Mouse (Mus musculus) erythroblast, embryonic 14.5 days (primary cell): Measurements from ENCODE around the gene Adap1. TPM values are rescaled to one million over a fixed set of nuclear protein-coding genes. Genes with fewer than 3 reads are reported as not detected.

Experiments used
- H3K27me3 ChIP-seq: 2 replicates; pipeline ENCODE4 v1.6.1; 2012; ENCODE audit warnings: inconsistent platforms; ENCODE audit not compliant: control insufficient read depth
- H3K36me3 ChIP-seq: 2 replicates; pipeline ENCODE4 v1.6.1; 2012; ENCODE audit warnings: mild to moderate bottlenecking, inconsistent platforms; ENCODE audit not compliant: control insufficient read depth
- H3K4me1 ChIP-seq: 2 replicates; pipeline ENCODE4 v1.6.1; 2012; ENCODE audit warnings: inconsistent platforms; ENCODE audit not compliant: control insufficient read depth
- H3K4me3 ChIP-seq: replicated peaks from 2 replicates; pipeline ENCODE3; 2012; ENCODE audit warnings: moderate library complexity, mild to moderate bottlenecking, inconsistent platforms
- H3K9me3 ChIP-seq: 2 replicates; pipeline ENCODE4 v1.6.1; 2012; ENCODE audit warnings: low read length, inconsistent platforms, mixed read lengths; ENCODE audit not compliant: control insufficient read depth
- GATA1 ChIP-seq: IDR thresholded peaks from 2 replicates; pipeline ENCODE4 v1.6.1; 2012; ENCODE audit warnings: low read length, inconsistent platforms, mixed read lengths
- TAL1 ChIP-seq: IDR thresholded peaks from 3 replicates; pipeline ENCODE4 v1.6.1; 2012; ENCODE audit warnings: low read length, inconsistent platforms, mixed read lengths
- polyA plus RNA-seq: library from polyadenylated mRNA; stranded (reverse); fragments of >175 nt; gene quantifications from 2 replicates; pipeline ENCODE4 v1.2.3, GENCODE M21; 2012

The Adap1 gene
- polyA plus RNA-seq, 1 experiment = 0.17 TPM

DNA sequence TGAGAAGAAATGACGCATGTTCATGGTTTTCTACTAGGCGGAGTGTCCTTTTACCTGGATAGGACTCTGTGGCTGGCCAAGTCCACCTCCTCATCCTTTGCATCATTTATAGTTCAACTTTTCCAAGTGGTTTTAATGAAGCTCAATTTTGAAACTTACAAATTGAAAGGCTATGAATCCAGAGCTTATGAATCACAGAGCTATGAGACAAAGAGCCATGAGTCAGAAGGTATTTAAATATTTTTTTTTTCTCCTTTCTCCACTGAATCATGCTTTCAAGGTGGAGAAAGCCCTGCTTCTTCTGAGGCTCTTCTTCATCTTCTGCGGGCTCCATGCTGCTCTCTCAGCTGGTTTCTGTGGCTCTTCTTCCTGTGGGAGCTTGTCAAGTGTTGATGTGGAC is 95.7 kb downstream of the Adap1 start:
- no peaks in the 10 kb centered on the region for H3K27me3 ChIP-seq
- peaks cover 100% of the 10 kb centered on the region for H3K36me3 ChIP-seq
- H3K4me3 ChIP-seq = no peak overlapping the region
- H3K4me1 ChIP-seq = peaks cover 16% of the 10 kb centered on the region
- no peak for TF ChIP-seq TAL1
- TF ChIP-seq GATA1 = no peak
- H3K9me3 ChIP-seq = no peaks in the 10 kb centered on the region

DNA sequence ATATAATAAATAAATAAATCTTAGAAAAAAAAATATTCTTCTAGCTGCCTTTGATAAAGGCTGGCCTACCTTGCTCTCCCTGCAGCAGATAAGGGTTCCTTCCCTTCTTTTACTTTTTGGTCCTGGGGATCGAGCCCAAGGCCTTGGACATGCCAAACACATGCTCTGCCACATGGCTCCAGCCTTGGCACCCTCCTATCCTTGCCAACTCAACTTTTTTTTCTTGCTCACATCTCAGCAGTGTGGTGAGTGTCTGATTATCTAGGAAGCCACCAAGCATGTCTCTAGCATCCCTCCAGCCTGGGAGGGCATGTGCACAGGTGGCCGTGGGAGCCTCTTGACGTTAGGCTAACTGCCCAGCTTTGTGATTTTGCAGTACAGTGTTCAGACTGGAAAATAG is 97.1 kb downstream of the Adap1 start:
- Histone ChIP-seq H3K4me3 (no peak overlapping the region), H3K4me1 (peaks cover 16% of the 10 kb centered on the region), H3K9me3 (no peaks in the 10 kb centered on the region), H3K27me3 (no peaks in the 10 kb centered on the region), H3K36me3 (peaks cover 100% of the 10 kb centered on the region)
- TF ChIP-seq GATA1 (no peak), TAL1 (no peak)

DNA sequence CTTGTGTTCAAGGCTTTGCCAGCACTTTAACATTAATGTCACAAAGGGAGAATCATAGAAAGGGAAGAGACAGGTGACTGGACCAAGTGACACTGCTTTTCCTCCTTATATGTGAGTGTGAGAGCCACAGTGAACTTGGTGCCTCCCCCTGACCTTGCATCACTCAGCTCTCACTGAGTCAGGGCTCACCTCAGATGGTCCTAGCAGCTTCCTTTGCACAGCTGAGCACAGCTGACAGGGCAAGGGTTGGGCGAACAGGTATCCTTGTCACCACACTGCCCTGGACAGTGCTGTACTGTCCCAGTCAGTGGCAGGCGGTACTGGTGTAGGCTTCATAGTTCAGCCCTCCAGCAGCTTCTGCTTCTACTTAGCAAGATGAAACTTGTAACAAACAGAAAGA is 97.8 kb downstream of the Adap1 start:
- TF ChIP-seq TAL1 (no peak), GATA1 (no peak)
- H3K4me1 ChIP-seq = peaks cover 16% of the 10 kb centered on the region
- H3K36me3 ChIP-seq = peaks cover 100% of the 10 kb centered on the region
- no peaks in the 10 kb centered on the region for H3K27me3 ChIP-seq
- H3K9me3 ChIP-seq = no peaks in the 10 kb centered on the region
- no peak overlapping the region for H3K4me3 ChIP-seq

DNA sequence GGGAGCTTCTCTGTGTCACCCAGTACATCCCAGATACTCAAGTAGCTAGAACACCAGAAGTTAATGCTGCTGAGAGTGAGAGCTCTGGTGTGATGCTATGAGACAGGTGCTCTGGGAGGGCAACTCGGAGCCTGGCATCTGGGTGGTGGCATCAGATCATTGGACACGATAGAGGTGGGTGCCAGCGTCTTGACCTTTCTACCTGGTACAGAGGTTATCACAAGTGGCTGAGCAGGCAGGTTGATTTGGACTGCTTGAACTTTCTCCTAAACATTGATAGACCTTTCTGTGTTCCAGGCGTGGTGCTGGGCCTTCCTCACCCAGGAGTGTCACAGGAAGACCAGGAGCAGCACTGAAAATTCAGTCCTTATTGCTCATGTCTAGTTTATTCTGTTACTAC is 98.2 kb downstream of the Adap1 start:
- no peaks in the 10 kb centered on the region for H3K9me3 ChIP-seq
- no peak overlapping the region for H3K4me3 ChIP-seq
- peaks cover 100% of the 10 kb centered on the region for H3K36me3 ChIP-seq

GRCm38 (mm10) chr5:139223331-139223730 is 102.1 kb downstream of the Adap1 start:
- Histone ChIP-seq H3K27me3 (no peaks in the 10 kb centered on the region), H3K9me3 (no peaks in the 10 kb centered on the region), H3K4me3 (no peak overlapping the region), H3K36me3 (peaks cover 88% of the 10 kb centered on the region), H3K4me1 (peaks cover 5% of the 10 kb centered on the region)
- TF ChIP-seq TAL1 (no peak), GATA1 (no peak)

More for the DNA sequence above, 98.2 kb downstream of the Adap1 start:
- Histone ChIP-seq H3K4me1 (peaks cover 15% of the 10 kb centered on the region), H3K27me3 (no peaks in the 10 kb centered on the region)
- TF ChIP-seq GATA1 (no peak), TAL1 (no peak)

Other genes starting within 250 kb of the Adap1 start
- gene Prkar1b, start 175.6 kb downstream of the Adap1 start, polyA plus RNA-seq = 0.01 TPM in 1 of 2 replicates, not detected in the other
- 3.2 and 3.8 TPM in 2 replicates for gene Dnaaf5, start 175.4 kb downstream of the Adap1 start, polyA plus RNA-seq
- gene Sun1, start 125.0 kb downstream of the Adap1 start, polyA plus RNA-seq = 0.91 and 1.2 TPM in 2 replicates
- gene Get4, start 73.3 kb downstream of the Adap1 start, polyA plus RNA-seq = 15.9 and 17.2 TPM in 2 replicates
- 5.5 and 10.5 TPM in 2 replicates for gene Cox19, start 25.8 kb upstream of the Adap1 start, polyA plus RNA-seq
- gene Cyp2w1, start 27.0 kb upstream of the Adap1 start, polyA plus RNA-seq = 0.02 and 0.06 TPM in 2 replicates
- 8.1 and 9.7 TPM in 2 replicates for gene Gpr146, start 52.1 kb upstream of the Adap1 start, polyA plus RNA-seq
- not detected in 2 replicates for gene C130050O18Rik, start 79.7 kb upstream of the Adap1 start, polyA plus RNA-seq
- gene Gper1, start 97.5 kb upstream of the Adap1 start, polyA plus RNA-seq = not detected in 2 replicates
- gene 3110082I17Rik, start 134.9 kb upstream of the Adap1 start, polyA plus RNA-seq = 0.69 and 0.97 TPM in 2 replicates
- 0.60 and 0.61 TPM in 2 replicates for gene Zfand2a, start 158.9 kb upstream of the Adap1 start, polyA plus RNA-seq
- not detected in 2 replicates for gene Uncx, start 217.9 kb upstream of the Adap1 start, polyA plus RNA-seq